ENCODE assay signal across 31 mouse cellular contexts in the genomic region with DNA sequence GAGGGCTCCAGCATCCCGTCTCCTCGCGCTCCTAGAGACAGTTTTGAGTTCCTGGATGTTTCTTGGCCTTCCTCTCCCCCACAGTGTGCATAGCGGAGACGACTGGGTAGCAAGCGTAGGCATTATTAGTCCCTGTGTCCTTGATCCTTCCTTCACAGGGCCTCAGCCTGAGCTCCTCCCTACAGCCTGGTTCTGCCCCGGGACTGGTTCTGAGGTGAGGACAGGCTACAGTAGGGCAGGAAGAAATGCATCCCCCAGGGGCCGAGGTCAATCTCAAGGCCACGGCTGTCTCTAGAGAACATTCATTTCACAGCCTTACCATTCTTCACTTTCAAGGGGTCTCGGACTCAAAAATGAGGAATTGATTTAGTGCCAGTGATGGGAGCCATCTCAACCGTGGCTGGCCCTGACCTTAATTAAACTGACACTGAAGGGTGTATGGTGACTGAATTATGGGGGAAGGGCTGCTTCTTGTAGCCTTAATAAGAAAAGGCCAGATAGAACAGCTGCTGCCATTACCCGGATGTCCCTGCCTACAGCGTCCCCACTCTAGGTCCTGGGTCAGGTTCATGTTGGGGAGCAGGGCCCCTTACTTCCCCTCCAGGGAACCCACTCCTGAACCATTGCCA. TPM values are rescaled to one million over a fixed set of nuclear protein-coding genes. Genes with fewer than 3 reads are reported as not detected.
DNase-seq lines count a peak whose midpoint lies in the region; ATAC-seq and TF ChIP-seq lines count a peak whose summit lies in the region.
"Had no signal": no experiment of that assay in that cellular context is flagged by ENCODE, and none has a peak within 500 bp of the region (broad histone marks: within the 10 kb centered on the region; RNA-seq: fewer than 3 reads in every experiment).

No protein-coding gene starts in this region.

- no peak overlapping the region for H3K4me2 ChIP-seq in hindbrain, embryonic 14.5 days (replicated peaks)
- H3K4me2 ChIP-seq in kidney, postnatal 0 days (ENCODE audit: low read length): no peak overlapping the region
- H3K4me2 ChIP-seq: forebrain, embryonic 12.5 days; heart, embryonic 15.5 days; intestine, embryonic 15.5 days; limb, embryonic 15.5 days; midbrain, embryonic 15.5 days; neural tube, embryonic 13.5 days; stomach, embryonic 15.5 days had no signal

- H3K4me3 ChIP-seq in hindbrain, embryonic 10.5 days: no peak overlapping the region
- no peak overlapping the region for H3K4me3 ChIP-seq in hindbrain, embryonic 14.5 days (replicated peaks; ENCODE audit: low read length)
- H3K4me3 ChIP-seq in kidney, postnatal 0 days (replicated peaks; ENCODE audit: low read depth, low read length): no peak overlapping the region
- no peak overlapping the region for H3K4me3 ChIP-seq in limb, embryonic 10.5 days
- H3K4me3 ChIP-seq: erythroblast, embryonic 14.5 days; forebrain, embryonic 12.5 days; heart, embryonic 10.5 days; heart, embryonic 15.5 days; intestine, embryonic 15.5 days; limb, embryonic 15.5 days; midbrain, embryonic 15.5 days; myocyte; neural tube, embryonic 13.5 days; stomach, embryonic 15.5 days had no signal

- peak overlapping the region; percentile 54 for H3K27ac ChIP-seq in hindbrain, embryonic 10.5 days
- H3K27ac ChIP-seq in hindbrain, embryonic 14.5 days: no peak overlapping the region
- no peak overlapping the region for H3K27ac ChIP-seq in kidney, postnatal 0 days
- H3K27ac ChIP-seq in limb, embryonic 10.5 days: 0 out of 2 replicates have a peak overlapping the region, but pooled peaks have one; percentile 19
- H3K27ac ChIP-seq: forebrain, embryonic 12.5 days; heart, embryonic 10.5 days; heart, embryonic 15.5 days; hindbrain, postnatal 0 days; intestine, embryonic 15.5 days; limb, embryonic 15.5 days; liver, embryonic 14.5 days; macrophage; midbrain, embryonic 15.5 days; stomach, embryonic 15.5 days had no signal

- H3K9me3 ChIP-seq in hindbrain, embryonic 10.5 days: no peaks in the 10 kb centered on the region
- no peaks in the 10 kb centered on the region for H3K9me3 ChIP-seq in hindbrain, embryonic 14.5 days (ENCODE audit: control insufficient read depth, low read length)
- no peaks in the 10 kb centered on the region for H3K9me3 ChIP-seq in kidney, postnatal 0 days (replicated peaks; ENCODE audit: low read length)
- H3K9me3 ChIP-seq in limb, embryonic 10.5 days (replicated peaks): no peaks in the 10 kb centered on the region
- H3K9me3 ChIP-seq: forebrain, embryonic 12.5 days; heart, embryonic 10.5 days; heart, embryonic 15.5 days; intestine, embryonic 15.5 days; limb, embryonic 15.5 days; midbrain, embryonic 15.5 days; stomach, embryonic 15.5 days had no signal

- 67% methylated on average over 13 of the region's 13 CpGs for WGBS in hindbrain, embryonic 10.5 days
- WGBS in hindbrain, embryonic 14.5 days: 60% methylated on average over 13 of the region's 13 CpGs
- WGBS in kidney, postnatal 0 days: 36% methylated on average over 13 of the region's 13 CpGs
- WGBS in limb, embryonic 10.5 days: 51% methylated on average over 13 of the region's 13 CpGs

- no peak overlapping the region for H3K9ac ChIP-seq in hindbrain, embryonic 14.5 days
- no peak overlapping the region for H3K9ac ChIP-seq in kidney, postnatal 0 days (ENCODE audit: low read depth, low read length)
- H3K9ac ChIP-seq: forebrain, embryonic 12.5 days; heart, embryonic 15.5 days; intestine, embryonic 15.5 days; limb, embryonic 15.5 days; liver, embryonic 14.5 days; midbrain, embryonic 15.5 days; neural tube, embryonic 13.5 days; stomach, embryonic 15.5 days had no signal

- no peak for TF ChIP-seq CTCF in kidney, postnatal 0 days (IDR thresholded peaks at IDR 0.05; ENCODE audit: low read depth)

- ATAC-seq in hindbrain, embryonic 14.5 days (ENCODE audit: low FRiP score): no peak
- ATAC-seq in kidney, postnatal 0 days (replicated peaks; ENCODE audit: low FRiP score, low read depth): 0 out of 2 replicates have a peak, but pooled peaks have one; percentile 59
- ATAC-seq: hindbrain, postnatal 0 days; intestine, embryonic 15.5 days; midbrain, embryonic 15.5 days had no signal

- H3K27me3 ChIP-seq in hindbrain, embryonic 10.5 days (ENCODE audit: insufficient read depth, poor library complexity, severe bottlenecking): no peaks in the 10 kb centered on the region
- no peaks in the 10 kb centered on the region for H3K27me3 ChIP-seq in hindbrain, embryonic 14.5 days (ENCODE audit: control insufficient read depth, insufficient read depth, low read length)
- H3K27me3 ChIP-seq in kidney, postnatal 0 days (ENCODE audit: insufficient read depth, low read length): no peaks in the 10 kb centered on the region
- H3K27me3 ChIP-seq in limb, embryonic 10.5 days (ENCODE audit: low read depth, poor library complexity, severe bottlenecking): no peaks in the 10 kb centered on the region
- H3K27me3 ChIP-seq: heart, embryonic 15.5 days; intestine, embryonic 15.5 days; limb, embryonic 15.5 days; midbrain, embryonic 15.5 days; neural tube, embryonic 13.5 days; stomach, embryonic 15.5 days had no signal

- peaks cover 36% of the 10 kb centered on the region for H3K4me1 ChIP-seq in hindbrain, embryonic 10.5 days (replicated peaks)
- H3K4me1 ChIP-seq in hindbrain, embryonic 14.5 days (replicated peaks; ENCODE audit: control insufficient read depth, insufficient read depth, low read length): peaks cover 11% of the 10 kb centered on the region; the same call in 1 of the 2 replicates
- H3K4me1 ChIP-seq in kidney, postnatal 0 days (replicated peaks; ENCODE audit: insufficient read depth, low read length): peaks cover 5% of the 10 kb centered on the region; the same call in 1 of the 2 replicates
- H3K4me1 ChIP-seq in limb, embryonic 10.5 days: peaks cover 48% of the 10 kb centered on the region
- H3K4me1 ChIP-seq: intestine, embryonic 15.5 days had no signal

- DNase-seq in hindbrain, embryonic 10.5 days (ENCODE audit: low spot score): no peak
- DNase-seq in hindbrain, embryonic 14.5 days (ENCODE audit: low spot score): no peak
- DNase-seq in kidney, postnatal 0 days (ENCODE audit: low spot score): peak; percentile 51
- no peak for DNase-seq in kidney, adult 8-10 months
- peak; percentile 29 for DNase-seq in embryo, embryonic 10.5 days (ENCODE audit: low spot score)
- DNase-seq in limb, embryonic 10.5 days (ENCODE audit: low spot score): no peak
- no peak for DNase-seq in liver
- DNase-seq: adrenal gland, postnatal 14 days; cerebellum, adult 11 months; cerebellum, adult 9-10 months; gastrocnemius, postnatal 14 days; kidney, adult 9 months; layer of hippocampus, postnatal 36 days; left cerebral cortex, postnatal 4 days; lung, adult 2 months; lung, postnatal 10 days; right cerebral cortex, postnatal 25 days had no signal

- H3K36me3 ChIP-seq in hindbrain, embryonic 10.5 days: no peaks in the 10 kb centered on the region
- H3K36me3 ChIP-seq in hindbrain, embryonic 14.5 days (replicated peaks; ENCODE audit: control insufficient read depth, insufficient read depth): no peaks in the 10 kb centered on the region
- no peaks in the 10 kb centered on the region for H3K36me3 ChIP-seq in kidney, postnatal 0 days (ENCODE audit: insufficient read depth, low read length)
- no peaks in the 10 kb centered on the region for H3K36me3 ChIP-seq in limb, embryonic 10.5 days
- H3K36me3 ChIP-seq: forebrain, embryonic 12.5 days; heart, embryonic 10.5 days; heart, embryonic 15.5 days; intestine, embryonic 15.5 days; limb, embryonic 15.5 days; midbrain, embryonic 15.5 days; neural tube, embryonic 13.5 days; stomach, embryonic 15.5 days had no signal

RNA-seq across cellular contexts. Expression of a gene that starts 49.3 kb away (rescaled TPM):
- 46.9 and 113 TPM in 2 replicates for polyA plus RNA-seq in hindbrain, embryonic 10.5 days (2016; fragmentation: Nextera tagmentation; extraction: Ambion mirVana)
- polyA plus RNA-seq in hindbrain, embryonic 14.5 days (2014; fragmentation: Nextera tagmentation; extraction: Ambion mirVana): 377 and 395 TPM in 2 replicates
- polyA plus RNA-seq in kidney, postnatal 0 days (2015; fragmentation: Nextera tagmentation; extraction: Ambion mirVana): 12.0 and 13.8 TPM in 2 replicates
- polyA plus RNA-seq in limb, embryonic 10.5 days (2016; fragmentation: Nextera tagmentation; extraction: Ambion mirVana): 13.2 and 20.0 TPM in 2 replicates

RNA-seq across cellular contexts. Expression of a gene that starts 58.8 kb away (rescaled TPM):
- not detected in 2 replicates for polyA plus RNA-seq in hindbrain, embryonic 10.5 days (2016; fragmentation: Nextera tagmentation; extraction: Ambion mirVana)
- 0.54 TPM in 1 of 2 replicates, not detected in the other for polyA plus RNA-seq in hindbrain, embryonic 14.5 days (2014; fragmentation: Nextera tagmentation; extraction: Ambion mirVana)
- not detected in 2 replicates for polyA plus RNA-seq in kidney, postnatal 0 days (2015; fragmentation: Nextera tagmentation; extraction: Ambion mirVana)
- polyA plus RNA-seq in limb, embryonic 10.5 days (2016; fragmentation: Nextera tagmentation; extraction: Ambion mirVana): 0.19 TPM in 1 of 2 replicates, not detected in the other
- polyA plus RNA-seq: erythroblast, embryonic 14.5 days; heart, embryonic 10.5 days; hindbrain, postnatal 0 days; large intestine, adult 2 months; midbrain, embryonic 15.5 days; myocyte had no signal

Comparison
In these comparisons a context has a peak if more than half of its experiments do, and no peak if none do; other contexts are left out.
1. DNase-seq: peak in kidney, postnatal 0 days (single experiment) and embryo, embryonic 10.5 days (single experiment); none in hindbrain, embryonic 10.5 days (single experiment), hindbrain, embryonic 14.5 days (single experiment), kidney, adult 8-10 months (0 of 2), limb, embryonic 10.5 days (single experiment) and liver (single experiment).
2. H3K27ac ChIP-seq: peak in hindbrain, embryonic 10.5 days (single experiment) and limb, embryonic 10.5 days (single experiment); none in hindbrain, embryonic 14.5 days (single experiment) and kidney, postnatal 0 days (single experiment).